Mouse (Mus musculus) adrenal gland, postnatal 4 days (tissue): ENCODE data around the gene Trip4. TPM values are rescaled to one million over a fixed set of nuclear protein-coding genes. Genes with fewer than 3 reads are reported as not detected.
"Not testable (repeated sequence)": the region's sequence is repeated elsewhere in the genome, so short reads cannot be mapped to it uniquely, and the experiment has no call there.

Experiments
- DNase-seq, 2 experiments: peaks; one replicate each; pipeline ENCODE4 v3.0.0; 2021 to 2022; ENCODE audit warnings: low spot score in 2 of 2, mixed read lengths in 2 of 2
- total RNA-seq, 2 experiments: library from RNA; stranded (reverse); gene quantifications; 2 replicates each; pipeline ENCODE4 v1.2.3; 2021

The Trip4 gene
- total RNA-seq, 2 experiments from 2014 or later: 40.0 to 40.7 TPM

DNA sequence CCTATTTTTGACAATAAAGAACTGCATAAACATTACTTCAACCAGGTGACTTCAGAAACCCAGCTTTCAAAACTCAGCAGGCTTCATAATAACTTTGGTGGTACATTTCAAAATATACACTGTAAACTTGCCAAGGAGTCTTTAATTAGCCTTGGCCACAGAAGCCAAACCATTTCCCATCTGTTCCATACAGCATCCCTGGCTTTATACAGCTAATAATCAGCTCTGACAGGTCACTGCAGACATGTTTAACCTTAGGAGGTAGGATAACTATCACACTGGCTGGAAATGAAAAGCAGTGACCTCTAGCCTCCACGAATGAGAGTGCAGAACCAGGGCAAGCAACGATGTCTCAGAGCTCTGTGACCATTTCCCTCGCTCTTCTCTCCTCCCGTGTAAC lies 108.8 kb downstream of the Trip4 start:
- DNase-seq: no peak

DNA sequence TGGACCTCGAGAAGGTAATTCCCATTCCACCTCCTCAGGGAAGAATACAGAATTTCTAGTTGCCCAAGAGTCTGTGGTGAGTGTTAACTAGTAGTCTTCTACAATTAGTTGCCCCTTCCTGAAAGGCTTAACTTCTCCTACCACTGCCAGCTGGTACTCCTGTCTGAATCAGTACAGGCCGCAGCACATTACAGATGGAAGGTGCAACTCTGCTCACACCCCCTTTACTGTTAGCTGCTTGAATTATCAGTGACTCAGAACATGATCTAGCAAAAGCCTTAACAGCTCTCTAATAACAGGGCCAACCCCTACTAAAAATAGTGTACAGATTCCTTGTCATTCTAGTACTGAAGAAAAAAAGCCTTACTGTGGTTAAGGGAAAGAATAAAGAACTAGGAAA lies 112.9 kb downstream of the Trip4 start:
- no peak for DNase-seq

DNA sequence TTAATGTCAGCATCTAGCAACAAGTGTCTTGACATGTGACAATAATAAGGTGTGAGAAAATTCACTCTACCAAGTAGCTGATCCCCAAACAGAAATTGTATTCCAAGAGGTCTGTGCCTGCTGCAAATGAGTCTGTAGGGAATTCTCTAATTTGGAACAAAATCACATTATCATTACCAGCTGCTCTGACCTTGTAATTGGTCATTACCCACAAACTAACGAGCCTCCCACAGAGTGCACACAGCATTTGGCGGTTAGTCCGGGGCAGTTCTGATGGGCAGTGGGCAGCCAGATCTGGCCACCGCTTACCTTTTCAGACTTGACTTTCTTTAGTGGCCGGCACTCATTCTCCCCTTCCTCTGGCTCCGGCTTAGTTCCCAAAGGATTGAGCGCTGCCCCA lies 114.3 kb downstream of the Trip4 start:
- DNase-seq: no peak

DNA sequence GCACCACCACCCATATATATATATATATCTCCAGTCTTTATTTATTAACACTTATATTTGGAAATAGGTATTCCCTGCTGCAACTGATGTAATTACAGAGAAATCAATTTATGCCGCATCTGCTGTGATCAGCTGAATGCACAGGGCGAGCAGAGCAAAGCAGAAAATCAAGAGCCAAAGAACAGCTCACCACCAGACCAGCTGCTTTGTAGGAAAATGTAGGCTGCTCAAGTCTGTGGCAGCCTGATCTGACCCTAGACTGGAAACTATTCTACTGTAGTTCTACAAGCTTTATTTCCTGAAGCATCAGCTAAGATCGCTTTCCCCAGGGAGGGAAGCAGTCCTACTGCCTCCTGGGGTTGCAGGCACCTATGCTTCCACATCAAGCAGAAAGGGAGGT lies 115.1 kb downstream of the Trip4 start:
- DNase-seq: no peak

DNA sequence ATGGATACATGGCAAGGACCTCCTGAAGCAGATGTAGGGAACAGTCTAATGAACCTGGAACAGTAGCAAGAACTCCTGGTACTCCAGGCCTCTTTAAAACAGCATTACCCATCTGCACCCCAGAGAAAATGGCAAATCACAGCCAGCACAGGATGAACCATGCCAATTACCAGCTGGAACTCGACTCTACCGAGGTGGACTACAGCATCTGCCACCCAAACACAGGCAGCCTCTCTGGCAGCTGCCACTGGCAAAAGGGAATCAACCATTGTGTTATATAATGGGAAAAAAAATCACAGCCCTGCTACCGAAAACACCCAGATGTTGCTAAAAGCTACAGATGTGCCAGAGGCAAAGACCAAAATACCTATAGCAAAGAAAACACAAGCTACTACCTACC lies 115.5 kb downstream of the Trip4 start:
- DNase-seq: no peak

DNA sequence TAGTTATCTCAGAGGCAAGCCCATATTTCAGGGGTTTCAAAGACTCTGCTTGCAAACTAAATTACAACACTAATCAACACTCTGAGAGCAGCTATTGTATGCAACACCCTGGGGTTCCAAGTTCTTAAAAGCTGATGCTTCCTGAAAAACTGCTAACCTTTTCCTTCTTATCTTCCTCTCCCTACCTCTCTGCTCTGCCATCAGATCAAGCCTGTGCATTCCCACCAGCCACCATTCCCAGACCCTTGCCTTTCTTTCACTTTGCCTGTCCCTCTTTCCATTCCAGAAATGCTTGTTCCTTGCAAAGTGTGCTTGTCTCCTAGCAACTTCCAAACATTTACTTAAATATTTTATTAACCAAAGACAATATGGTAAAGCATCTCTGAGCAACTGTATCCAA lies 116.7 kb downstream of the Trip4 start:
- DNase-seq: no peak

DNA sequence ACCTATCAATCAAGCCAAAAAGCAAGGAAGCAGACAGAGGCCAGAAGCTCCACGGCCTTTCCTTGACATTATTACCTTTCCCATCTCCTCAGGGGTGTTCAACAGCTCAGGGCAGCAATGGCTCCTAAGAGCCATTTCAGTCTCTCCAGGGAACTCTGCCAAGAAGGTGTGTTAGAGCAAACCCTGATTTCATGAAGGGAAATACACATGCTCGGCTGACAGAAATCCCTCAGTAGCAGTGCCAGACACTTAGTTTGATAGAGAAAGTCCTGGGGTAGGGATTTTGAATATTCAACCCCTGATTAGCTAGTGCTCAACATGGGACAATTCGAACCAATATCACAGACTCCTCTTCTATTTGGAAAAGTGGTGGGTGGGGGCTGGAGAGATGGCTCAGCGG lies 117.5 kb downstream of the Trip4 start:
- DNase-seq: no peak

DNA sequence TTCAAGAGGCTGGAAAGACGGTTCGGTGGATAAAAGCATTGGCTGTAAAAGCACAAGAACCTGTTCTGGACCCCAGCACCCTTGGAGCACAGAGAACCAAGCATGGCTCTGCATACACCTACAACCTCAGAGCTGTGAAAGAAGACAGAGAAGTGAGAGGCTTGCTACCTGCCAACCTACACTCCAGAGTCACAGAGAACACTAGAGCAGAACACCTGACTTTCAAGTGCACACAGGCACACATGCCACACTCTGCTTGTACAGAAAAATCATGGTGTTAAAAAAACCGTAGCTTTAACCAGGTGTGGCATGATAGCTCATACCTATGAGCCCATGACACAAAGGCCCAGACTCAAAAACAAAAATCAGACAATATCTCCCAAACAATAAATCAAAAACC lies 118.8 kb downstream of the Trip4 start:
- no peak for DNase-seq

DNA sequence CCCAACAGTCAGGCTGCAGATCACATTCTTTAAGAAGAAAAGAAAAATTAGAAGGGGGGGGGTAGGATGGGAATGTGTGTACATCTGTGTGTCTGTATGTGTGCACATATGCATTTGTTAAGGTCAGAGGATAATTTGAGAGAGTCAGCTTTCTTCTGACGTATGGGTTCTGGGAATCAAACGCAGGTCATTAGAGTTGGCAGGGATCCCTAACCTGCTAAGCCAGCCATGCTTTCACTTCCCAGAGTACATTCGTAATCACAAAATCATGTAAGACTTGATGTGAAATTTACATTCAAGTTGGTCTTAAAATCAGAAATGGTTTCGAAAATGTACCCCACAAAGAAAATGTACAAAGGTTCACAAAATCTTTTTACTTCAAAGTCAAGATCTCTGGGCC lies 120.0 kb downstream of the Trip4 start:
- no peak for DNase-seq

DNA sequence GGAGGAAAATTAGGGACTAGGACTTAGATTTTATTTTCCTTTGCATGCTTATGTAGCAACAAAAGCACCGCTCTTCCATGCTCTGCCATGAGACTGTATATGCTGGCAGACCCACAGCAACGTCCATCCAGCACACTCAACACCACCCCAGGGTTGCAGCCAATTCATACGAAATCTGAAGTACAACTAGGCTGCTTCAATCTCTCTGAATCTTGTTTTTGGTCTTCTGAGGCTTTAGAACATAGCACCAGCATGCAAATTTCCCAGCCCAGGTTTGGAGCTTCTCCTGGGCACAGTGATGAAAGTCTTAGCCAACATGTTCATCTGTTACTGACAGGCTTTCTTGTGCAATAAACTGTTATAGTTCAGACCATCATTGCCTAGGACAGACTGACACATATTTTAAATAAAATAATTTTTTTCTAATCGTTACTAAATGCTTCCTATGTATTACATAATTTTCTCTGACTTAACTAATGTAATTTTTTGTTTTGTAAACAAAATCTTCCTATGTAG lies 120.7 kb downstream of the Trip4 start:
- no peak for DNase-seq

DNA sequence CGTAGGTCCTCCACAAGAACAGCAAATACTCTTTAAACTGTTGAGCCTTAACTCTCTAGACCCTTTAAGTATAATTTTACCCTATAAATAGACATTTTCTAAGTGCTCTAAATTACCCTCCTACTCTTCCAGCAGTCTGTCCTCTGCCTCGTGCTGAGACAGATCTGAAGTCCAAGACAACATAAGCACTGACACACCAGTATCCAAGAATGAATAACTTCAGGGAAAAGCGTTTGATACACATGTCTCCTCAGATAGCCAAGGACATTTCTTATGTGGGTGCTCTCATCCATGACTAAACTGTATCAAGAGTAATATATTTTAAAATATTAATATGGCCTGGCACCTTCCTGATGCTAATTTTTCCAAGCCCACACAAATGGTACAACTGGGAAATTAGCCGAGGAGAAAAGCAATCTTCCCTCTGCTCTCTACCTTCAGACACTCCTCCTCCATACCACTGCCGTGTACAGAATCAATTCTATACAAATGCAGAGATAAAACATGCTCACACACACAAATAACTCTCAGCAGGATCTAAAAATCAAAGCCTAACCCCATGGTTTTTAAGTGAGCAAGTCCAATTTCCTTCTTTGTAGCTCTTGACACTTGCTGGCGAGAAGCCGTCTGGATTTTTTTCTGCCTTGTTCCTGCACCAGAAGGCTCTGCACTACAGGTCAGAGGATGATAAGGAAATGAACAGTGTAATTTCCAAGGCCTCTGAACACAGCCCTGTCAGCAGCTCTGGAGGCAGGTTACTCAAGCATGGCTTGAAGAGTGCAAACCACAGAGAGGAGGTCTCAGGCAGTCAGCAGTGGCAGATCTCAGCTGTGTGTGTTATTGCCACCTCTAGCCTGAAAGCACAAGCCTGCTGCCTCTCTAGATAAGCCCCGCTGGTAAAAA lies 121.5 kb downstream of the Trip4 start:
- DNase-seq: peak in 1 of 2 experiments; percentile 13

DNA sequence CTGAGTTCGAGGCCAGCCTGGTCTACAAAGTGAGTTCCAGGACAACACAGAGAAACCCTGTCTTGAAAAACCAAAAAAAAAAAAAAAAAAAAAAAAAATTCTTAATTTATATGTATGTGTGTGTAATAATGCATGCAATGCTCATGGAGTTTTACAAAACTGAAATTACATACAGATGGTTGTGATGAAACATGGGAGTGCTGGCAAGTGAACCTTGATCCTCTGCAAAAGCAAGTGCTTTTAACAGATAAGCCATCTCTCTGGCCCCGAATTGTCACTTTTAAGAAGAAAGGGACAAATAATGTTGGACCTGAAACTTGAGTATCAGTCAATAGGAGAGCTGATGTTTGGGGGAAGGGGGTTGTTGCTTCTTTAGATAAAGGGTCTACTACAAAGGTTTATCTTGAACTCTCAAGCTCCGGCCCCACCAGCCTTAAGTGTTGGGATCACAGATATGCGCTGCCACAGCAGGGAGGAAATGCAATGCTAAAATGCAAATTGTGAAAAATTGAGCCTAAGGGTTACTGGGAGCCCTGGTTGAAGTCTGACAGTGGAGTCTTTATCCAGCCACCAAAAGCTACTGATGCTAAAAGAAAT lies 122.7 kb downstream of the Trip4 start:
- no peak for DNase-seq

DNA sequence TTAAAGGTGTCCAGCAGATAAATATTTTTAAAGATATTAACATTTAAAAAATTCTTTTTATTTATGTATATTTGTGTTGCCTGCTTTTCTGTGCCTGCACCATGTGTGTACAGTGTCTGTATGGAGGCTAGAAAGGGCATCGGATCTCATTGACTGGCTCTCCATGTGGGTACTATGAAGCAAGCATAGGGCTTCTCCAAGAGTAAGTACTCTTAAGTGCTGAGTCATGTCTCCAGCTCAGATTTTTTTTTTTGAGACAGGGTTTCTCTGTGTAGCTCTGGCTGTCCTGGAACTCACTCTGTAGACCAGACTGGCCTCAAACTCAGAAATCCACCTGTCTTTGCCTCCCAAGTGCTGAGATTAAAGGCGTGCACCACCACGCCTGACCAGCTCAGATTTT lies 129.0 kb downstream of the Trip4 start:
- not testable (repeated sequence) for DNase-seq

Other genes starting within 250 kb of the Trip4 start
- gene Oaz2, start 240.8 kb downstream of the Trip4 start, total RNA-seq: 100 to 1,000 TPM; 173 to 180 TPM
- gene Zfp609, start 81.2 kb downstream of the Trip4 start, total RNA-seq: 10 to 100 TPM; 46.5 to 52.7 TPM
- 10 to 100 TPM; 32.7 to 40.6 TPM for gene Pclaf, start 18.6 kb downstream of the Trip4 start, total RNA-seq
- gene Csnk1g1, start 130 bp upstream of the Trip4 start, total RNA-seq: 10 to 100 TPM; 30.3 to 33.1 TPM
- gene Ppib, start 151.4 kb upstream of the Trip4 start, total RNA-seq: 100 to 1,000 TPM; 441 to 449 TPM
- gene Snx22, start 160.9 kb upstream of the Trip4 start, total RNA-seq: 1 to 10 TPM; 1.3 to 2.9 TPM
- 100 to 1,000 TPM; 107 to 111 TPM for gene Snx1, start 217.8 kb upstream of the Trip4 start, total RNA-seq
- gene Ciao2a, start 217.8 kb upstream of the Trip4 start, total RNA-seq: 100 to 1,000 TPM; 103 TPM
- 1 to 10 TPM; 7.6 to 9.7 TPM for gene Dapk2, start 249.4 kb upstream of the Trip4 start, total RNA-seq